Mouse (Mus musculus): ENCODE results near the gene Cggbp1. TPM values are rescaled to one million over a fixed set of nuclear protein-coding genes. Genes with fewer than 3 reads are reported as not detected.

The Cggbp1 gene
- polyA plus RNA-seq, 1 experiment from 2014 or later: 104 TPM

GRCm38 (mm10) chr16:64903328-64903727 is 51.5 kb downstream of the Cggbp1 start:
- Histone ChIP-seq H3K4me2 (replicated peaks) (no peak overlapping the region), H3K36me3 (no peaks in the 10 kb centered on the region), H3K27me3 (replicated peaks) (no peaks in the 10 kb centered on the region), H3K4me3 (no peak overlapping the region), H3K9ac (no peak overlapping the region), H3K27ac (no peak overlapping the region), H3K4me1 (no peaks in the 10 kb centered on the region), H3K9me3 (no peaks in the 10 kb centered on the region)
- ATAC-seq (ENCODE audit: low FRiP score, low read depth): no peak
- 62% methylated on average over 2 of the region's 2 CpGs for WGBS

- Histone ChIP-seq H3K27me3 (replicated peaks) (no peaks in the 10 kb centered on the region), H3K9ac (no peak overlapping the region), H3K27ac (no peak overlapping the region), H3K4me3 (no peak overlapping the region), H3K9me3 (no peaks in the 10 kb centered on the region), H3K4me1 (no peaks in the 10 kb centered on the region), H3K36me3 (no peaks in the 10 kb centered on the region), H3K4me2 (replicated peaks) (no peak overlapping the region)
- WGBS: 55% methylated on average over 3 of the region's 3 CpGs
- no peak for ATAC-seq (ENCODE audit: low FRiP score, low read depth)
These were observed 55.3 kb downstream of the Cggbp1 start for GRCm38 (mm10) chr16:64907112-64907511.

- no peak overlapping the region for H3K27ac ChIP-seq
- 80% methylated on average over 10 of the region's 10 CpGs for WGBS
- no peak for ATAC-seq (ENCODE audit: low FRiP score, low read depth)
These were observed 57.0 kb downstream of the Cggbp1 start for GRCm38 (mm10) chr16:64908747-64909146.

More at GRCm38 (mm10) chr16:64908747-64909146, 57.0 kb downstream of the Cggbp1 start:
- H3K9ac ChIP-seq: no peak overlapping the region
- no peak overlapping the region for H3K4me2 ChIP-seq (replicated peaks)
- H3K9me3 ChIP-seq: no peaks in the 10 kb centered on the region
- H3K27me3 ChIP-seq (replicated peaks): no peaks in the 10 kb centered on the region
- no peak overlapping the region for H3K4me3 ChIP-seq
- no peaks in the 10 kb centered on the region for H3K4me1 ChIP-seq
- H3K36me3 ChIP-seq: no peaks in the 10 kb centered on the region

Other genes with a start within 250 kb of the Cggbp1 start
- gene Csnka2ip, start 249.6 kb upstream of the Cggbp1 start, polyA plus RNA-seq (2016; fragmentation: Nextera tagmentation; extraction: Ambion mirVana): not detected in 2 replicates
- gene 4930453N24Rik, start 80.8 kb upstream of the Cggbp1 start, polyA plus RNA-seq (2016; fragmentation: Nextera tagmentation; extraction: Ambion mirVana): 26.9 and 27.5 TPM in 2 replicates
- 9.5 and 9.7 TPM in 2 replicates for gene Zfp654, start 344 bp upstream of the Cggbp1 start, polyA plus RNA-seq (2016; fragmentation: Nextera tagmentation; extraction: Ambion mirVana)

Measured in neural tube, embryonic 12.5 days (tissue).